Mouse (Mus musculus) hindbrain, embryonic 12.5 days (tissue): ENCODE data around the gene Slc34a1. TPM values are rescaled to one million over a fixed set of nuclear protein-coding genes. Genes with fewer than 3 reads are reported as not detected.

Source experiments
- ATAC-seq: fragments of 200-750 bp; cut with Nextera tagmentation; 2 replicates; pipeline ENCODE4 v1.8.0; 2017; ENCODE audit warnings: moderate TSS enrichment; ENCODE audit not compliant: low FRiP score
- H3K27ac ChIP-seq: fragments of 300-500 bp; sonication (generic); 2 replicates; pipeline ENCODE4 v1.5.1; 2016; ENCODE audit warnings: mild to moderate bottlenecking
- H3K27me3 ChIP-seq: fragments of 300-500 bp; sonication (generic); 2 replicates; pipeline ENCODE4 v1.6.1; 2016; ENCODE audit warnings: mild to moderate bottlenecking
- H3K36me3 ChIP-seq: fragments of 300-500 bp; sonication (generic); 2 replicates; pipeline ENCODE4 v1.6.1; 2016; ENCODE audit warnings: mild to moderate bottlenecking
- H3K4me1 ChIP-seq: fragments of 300-500 bp; sonication (generic); 2 replicates; pipeline ENCODE4 v1.6.1; 2016
- H3K4me2 ChIP-seq: fragments of 300-500 bp; sonication (generic); replicated peaks from 2 replicates; pipeline ENCODE4 v1.6.1; 2016; ENCODE audit warnings: mild to moderate bottlenecking
- H3K4me3 ChIP-seq: fragments of 300-500 bp; sonication (generic); 2 replicates; pipeline ENCODE4 v1.5.1; 2016; ENCODE audit warnings: mild to moderate bottlenecking
- H3K9ac ChIP-seq: fragments of 300-500 bp; sonication (generic); 2 replicates; pipeline ENCODE4 v1.6.1; 2016; ENCODE audit warnings: mild to moderate bottlenecking, moderate library complexity
- H3K9me3 ChIP-seq: fragments of 300-500 bp; sonication (generic); replicated peaks from 2 replicates; pipeline ENCODE4 v1.6.1; 2016; ENCODE audit warnings: mild to moderate bottlenecking
- WGBS: fragments of 180-500 bp; shearing (Covaris S2); methylation state at CpG from one replicate; pipeline ENCODE4 v1.1.7; 2016; 5-methylcytosine and 5-hydroxymethylcytosine counted together
- polyA plus RNA-seq: library from polyadenylated mRNA; unstranded; fragments of >200 nt; fragmentation: Nextera tagmentation; extraction: Ambion mirVana; gene quantifications from 2 replicates; pipeline ENCODE4 v1.2.1, GENCODE M21; 2016

Slc34a1 gene
- polyA plus RNA-seq, 1 experiment from 2014 or later, result not detected

GRCm38 (mm10) chr13:55449205-55449604, 51.2 kb downstream of the Slc34a1 start:
- Histone ChIP-seq H3K27ac (no peak overlapping the region), H3K36me3 (peaks cover 42% of the 10 kb centered on the region), H3K9me3 (no peaks in the 10 kb centered on the region), H3K4me2 (no peak overlapping the region), H3K4me1 (peaks cover 25% of the 10 kb centered on the region), H3K27me3 (no peaks in the 10 kb centered on the region), H3K4me3 (no peak overlapping the region), H3K9ac (no peak overlapping the region)
- 98% methylated on average over 9 of the region's 9 CpGs for WGBS
- no peak for ATAC-seq

- no peak overlapping the region for H3K27ac ChIP-seq
- no peak for ATAC-seq
- H3K9ac ChIP-seq, result no peak overlapping the region
- no peak overlapping the region for H3K4me3 ChIP-seq
- peaks cover 49% of the 10 kb centered on the region for H3K36me3 ChIP-seq
- WGBS, result 91% methylated on average over 17 of the region's 17 CpGs
- no peak overlapping the region for H3K4me2 ChIP-seq
- H3K9me3 ChIP-seq, result no peaks in the 10 kb centered on the region
- H3K27me3 ChIP-seq, result no peaks in the 10 kb centered on the region
- peaks cover 24% of the 10 kb centered on the region for H3K4me1 ChIP-seq
Measured at GRCm38 (mm10) chr13:55449679-55450441, 51.9 kb downstream of the Slc34a1 start.

GRCm38 (mm10) chr13:55450511-55450980, 52.6 kb downstream of the Slc34a1 start:
- WGBS, result 91% methylated on average over 11 of the region's 11 CpGs
- Histone ChIP-seq H3K27me3 (no peaks in the 10 kb centered on the region), H3K4me3 (no peak overlapping the region), H3K4me1 (peaks cover 24% of the 10 kb centered on the region), H3K9me3 (no peaks in the 10 kb centered on the region), H3K4me2 (no peak overlapping the region), H3K36me3 (peaks cover 56% of the 10 kb centered on the region), H3K9ac (no peak overlapping the region), H3K27ac (no peak overlapping the region)
- no peak for ATAC-seq

- 95% methylated on average over 10 of the region's 10 CpGs for WGBS
- H3K36me3 ChIP-seq, result peaks cover 63% of the 10 kb centered on the region
- H3K9me3 ChIP-seq, result no peaks in the 10 kb centered on the region
- no peak overlapping the region for H3K4me2 ChIP-seq
- ATAC-seq, result no peak
- H3K27ac ChIP-seq, result no peak overlapping the region
- H3K4me1 ChIP-seq, result peaks cover 17% of the 10 kb centered on the region
- no peaks in the 10 kb centered on the region for H3K27me3 ChIP-seq
- no peak overlapping the region for H3K9ac ChIP-seq
- no peak overlapping the region for H3K4me3 ChIP-seq
Measured at GRCm38 (mm10) chr13:55451296-55451695, 53.3 kb downstream of the Slc34a1 start.

- H3K4me3 ChIP-seq, result no peak overlapping the region
- H3K9ac ChIP-seq, result no peak overlapping the region
- no peak overlapping the region for H3K27ac ChIP-seq
- H3K9me3 ChIP-seq, result no peaks in the 10 kb centered on the region
- ATAC-seq, result no peak
- H3K4me1 ChIP-seq, result peaks cover 11% of the 10 kb centered on the region
- H3K36me3 ChIP-seq, result peaks cover 70% of the 10 kb centered on the region
- H3K27me3 ChIP-seq, result no peaks in the 10 kb centered on the region
- no peak overlapping the region for H3K4me2 ChIP-seq
- WGBS, result 96% methylated on average over 16 of the region's 16 CpGs
Measured at GRCm38 (mm10) chr13:55451785-55452549, 54.0 kb downstream of the Slc34a1 start.

- Histone ChIP-seq H3K4me2 (peak overlapping the region; percentile 80; the same call in 1 of the 2 replicates), H3K36me3 (peaks cover 39% of the 10 kb centered on the region), H3K9me3 (no peaks in the 10 kb centered on the region), H3K4me1 (peaks cover 34% of the 10 kb centered on the region), H3K9ac (no peak overlapping the region), H3K27me3 (peaks cover 5% of the 10 kb centered on the region; the same call in 1 of the 2 replicates), H3K4me3 (no peak overlapping the region), H3K27ac (no peak overlapping the region; the same call in 1 of the 2 replicates)
- no peak for ATAC-seq
- WGBS, result 48% methylated on average over 2 of the region's 2 CpGs
Measured at GRCm38 (mm10) chr13:55462965-55463364, 65.0 kb downstream of the Slc34a1 start.

- H3K9ac ChIP-seq, result peak overlapping the region; percentile 81
- peak overlapping the region; percentile 96 for H3K27ac ChIP-seq
- peak overlapping the region; percentile 63 for H3K4me3 ChIP-seq
- peaks cover 37% of the 10 kb centered on the region for H3K4me1 ChIP-seq
- peak overlapping the region; percentile 80 for H3K4me2 ChIP-seq
- peaks cover 5% of the 10 kb centered on the region; the same call in 1 of the 2 replicates for H3K27me3 ChIP-seq
- H3K36me3 ChIP-seq, result peaks cover 35% of the 10 kb centered on the region
- peak; percentile 0; the same call in 1 of the 2 replicates for ATAC-seq
- no peaks in the 10 kb centered on the region for H3K9me3 ChIP-seq
- 7% methylated on average over 14 of the region's 14 CpGs for WGBS
Measured at GRCm38 (mm10) chr13:55463399-55464026, 65.5 kb downstream of the Slc34a1 start.

- H3K36me3 ChIP-seq, result peaks cover 28% of the 10 kb centered on the region
- H3K9ac ChIP-seq, result peak within 1 kb of the TSS; percentile 81
- ATAC-seq, result peak; percentile 85
- H3K9me3 ChIP-seq, result no peaks in the 10 kb centered on the region
- peak within 1 kb of the TSS; percentile 63 for H3K4me3 ChIP-seq
- peak within 1 kb of the TSS; percentile 80 for H3K4me2 ChIP-seq
- H3K27me3 ChIP-seq, result peaks cover 5% of the 10 kb centered on the region; the same call in 1 of the 2 replicates
- WGBS, result under 1% methylated on average over 75 of the region's 84 CpGs
- peak within 1 kb of the TSS; percentile 96 for H3K27ac ChIP-seq
- peaks cover 42% of the 10 kb centered on the region for H3K4me1 ChIP-seq
Measured at GRCm38 (mm10) chr13:55464027-55464884, 66.3 kb downstream of the Slc34a1 start, which contains the start of gene Prr7. TSS of gene Prr7 (plus strand) at chr13:55464267.

- Histone ChIP-seq H3K9ac (peak overlapping the region; percentile 81), H3K4me2 (peak overlapping the region; percentile 80), H3K4me3 (peak overlapping the region; percentile 63), H3K4me1 (peaks cover 51% of the 10 kb centered on the region), H3K9me3 (no peaks in the 10 kb centered on the region), H3K27me3 (peaks cover 5% of the 10 kb centered on the region; the same call in 1 of the 2 replicates), H3K36me3 (peaks cover 18% of the 10 kb centered on the region), H3K27ac (peak overlapping the region; percentile 96)
- ATAC-seq, result peak; percentile 27
- 7% methylated on average over 3 of the region's 3 CpGs for WGBS
Measured at GRCm38 (mm10) chr13:55465184-55465583, 67.2 kb downstream of the Slc34a1 start.
